Mouse (Mus musculus): Measurements from ENCODE around the gene Pafah1b3.

- TF ChIP-seq POLR2A (IDR thresholded peaks at IDR 0.05; ENCODE audit: borderline replicate concordance, extremely low read depth, low read depth, low read length): no peak
- TF ChIP-seq CTCF (IDR thresholded peaks at IDR 0.05; ENCODE audit: insufficient read depth, low read length): no peak
These were observed 5.7 kb downstream of the Pafah1b3 start for GRCm38 (mm10) chr7:25292107-25292506.
